Mouse (Mus musculus) hindbrain, embryonic 13.5 days (tissue): ENCODE measurements around the gene Krt79. TPM values are rescaled to one million over a fixed set of nuclear protein-coding genes. Genes with fewer than 3 reads are reported as not detected.

Experiments
- ATAC-seq: fragments of 200-750 bp; cut with Nextera tagmentation; 2 replicates; pipeline ENCODE4 v1.8.0; 2017; ENCODE audit warnings: moderate TSS enrichment; ENCODE audit not compliant: low FRiP score
- H3K27ac ChIP-seq: fragments of 300-500 bp; sonication (generic); 2 replicates; pipeline ENCODE4 v1.5.1; 2015; ENCODE audit warnings: inconsistent platforms, mild to moderate bottlenecking, moderate library complexity
- H3K27me3 ChIP-seq: fragments of 300-500 bp; sonication (generic); 2 replicates; pipeline ENCODE4 v1.6.1; 2015; ENCODE audit warnings: mild to moderate bottlenecking, inconsistent platforms
- H3K36me3 ChIP-seq: fragments of 300-500 bp; sonication (generic); 2 replicates; pipeline ENCODE4 v1.6.1; 2015; ENCODE audit warnings: mild to moderate bottlenecking, inconsistent platforms
- H3K4me1 ChIP-seq: fragments of 300-500 bp; sonication (generic); replicated peaks from 2 replicates; pipeline ENCODE4 v1.6.1; 2015; ENCODE audit warnings: inconsistent platforms
- H3K4me2 ChIP-seq: fragments of 300-500 bp; sonication (generic); 2 replicates; pipeline ENCODE4 v1.6.1; 2015; ENCODE audit warnings: inconsistent platforms, mild to moderate bottlenecking, moderate library complexity
- H3K4me3 ChIP-seq: fragments of 300-500 bp; sonication (generic); 2 replicates; pipeline ENCODE4 v1.5.1; 2015; ENCODE audit warnings: mild to moderate bottlenecking, inconsistent platforms
- H3K9ac ChIP-seq: fragments of 300-500 bp; sonication (generic); 2 replicates; pipeline ENCODE4 v1.6.1; 2015; ENCODE audit warnings: mild to moderate bottlenecking, inconsistent platforms
- H3K9me3 ChIP-seq: fragments of 300-500 bp; sonication (generic); 2 replicates; pipeline ENCODE4 v1.6.1; 2016; ENCODE audit warnings: inconsistent platforms
- whole genome bisulfite sequencing: fragments of 180-500 bp; shearing (Covaris S2); methylation state at CpG from one replicate; pipeline ENCODE4 v1.1.7; 2015; 5-methylcytosine and 5-hydroxymethylcytosine counted together
- polyA plus RNA-seq: library from polyadenylated mRNA; unstranded; fragments of >200 nt; fragmentation: Nextera tagmentation; extraction: Ambion mirVana; gene quantifications from 2 replicates; pipeline ENCODE4 v1.2.1, GENCODE M21; 2015

Krt79 gene
- polyA plus RNA-seq, 1 experiment from 2014 or later, result 0.23 TPM

- H3K4me1 ChIP-seq, result peaks cover 17% of the 10 kb centered on the region
- H3K9ac ChIP-seq, result no peak overlapping the region
- no peak overlapping the region for H3K4me3 ChIP-seq
- H3K36me3 ChIP-seq, result no peaks in the 10 kb centered on the region
- ATAC-seq, result no peak
- 71% methylated on average over 12 of the region's 12 CpGs for WGBS
- H3K27me3 ChIP-seq, result peaks cover 34% of the 10 kb centered on the region
- H3K27ac ChIP-seq, result no peak overlapping the region
- H3K9me3 ChIP-seq, result no peaks in the 10 kb centered on the region
- no peak overlapping the region for H3K4me2 ChIP-seq
These were observed 12.6 kb downstream of the Krt79 start for GRCm38 (mm10) chr15:101927340-101928080.

- no peaks in the 10 kb centered on the region for H3K9me3 ChIP-seq
- H3K27me3 ChIP-seq, result peaks cover 14% of the 10 kb centered on the region
- H3K9ac ChIP-seq, result no peak overlapping the region
- WGBS, result 93% methylated on average over 1 of the region's 1 CpGs
- no peak overlapping the region for H3K4me3 ChIP-seq
- no peaks in the 10 kb centered on the region for H3K36me3 ChIP-seq
- H3K4me2 ChIP-seq, result no peak overlapping the region
- ATAC-seq, result no peak
- no peak overlapping the region for H3K27ac ChIP-seq
- peaks cover 11% of the 10 kb centered on the region for H3K4me1 ChIP-seq
These were observed 15.1 kb downstream of the Krt79 start for GRCm38 (mm10) chr15:101925041-101925440.

- peaks cover 10% of the 10 kb centered on the region for H3K27me3 ChIP-seq
- no peak within 1 kb of the TSS for H3K27ac ChIP-seq
- H3K36me3 ChIP-seq, result no peaks in the 10 kb centered on the region
- no peak within 1 kb of the TSS for H3K4me2 ChIP-seq
- H3K9me3 ChIP-seq, result no peaks in the 10 kb centered on the region
- H3K4me1 ChIP-seq, result peaks cover 7% of the 10 kb centered on the region
- 77% methylated on average over 11 of the region's 11 CpGs for WGBS
- ATAC-seq, result no peak
- no peak within 1 kb of the TSS for H3K9ac ChIP-seq
- H3K4me3 ChIP-seq, result no peak within 1 kb of the TSS
These were observed 15.5 kb downstream of the Krt79 start, which contains the start of gene Krt4 for GRCm38 (mm10) chr15:101924635-101925034. Gene Krt4, minus strand, starts transcription at chr15:101924735.

- H3K27me3 ChIP-seq, result 0 out of 2 replicates have a peak, but pooled peaks cover under 1% of the 10 kb centered on the region
- ATAC-seq, result no peak
- 95% methylated on average over 2 of the region's 2 CpGs for WGBS
These were observed 17.8 kb downstream of the Krt79 start for GRCm38 (mm10) chr15:101922296-101922695.

GRCm38 (mm10) chr15:101916072-101916471, 24.1 kb downstream of the Krt79 start:
- Histone ChIP-seq H3K27me3 (no peaks in the 10 kb centered on the region), H3K27ac (no peak overlapping the region), H3K36me3 (no peaks in the 10 kb centered on the region), H3K9me3 (no peaks in the 10 kb centered on the region), H3K4me3 (no peak overlapping the region), H3K9ac (no peak overlapping the region), H3K4me2 (no peak overlapping the region), H3K4me1 (no peaks in the 10 kb centered on the region)
- ATAC-seq, result no peak
- WGBS, result 77% methylated on average over 2 of the region's 2 CpGs

More at GRCm38 (mm10) chr15:101922296-101922695, 17.8 kb downstream of the Krt79 start:
- no peak overlapping the region for H3K4me2 ChIP-seq
- no peak overlapping the region for H3K27ac ChIP-seq
- no peaks in the 10 kb centered on the region for H3K36me3 ChIP-seq
- H3K9me3 ChIP-seq, result no peaks in the 10 kb centered on the region
- no peak overlapping the region for H3K9ac ChIP-seq
- H3K4me1 ChIP-seq, result no peaks in the 10 kb centered on the region
- no peak overlapping the region for H3K4me3 ChIP-seq

GRCm38 (mm10) chr15:101904849-101905248, 35.3 kb downstream of the Krt79 start:
- Histone ChIP-seq H3K4me2 (no peak overlapping the region), H3K4me3 (no peak overlapping the region), H3K27me3 (no peaks in the 10 kb centered on the region), H3K27ac (no peak overlapping the region), H3K9me3 (no peaks in the 10 kb centered on the region), H3K4me1 (peaks cover 8% of the 10 kb centered on the region), H3K9ac (no peak overlapping the region), H3K36me3 (no peaks in the 10 kb centered on the region)
- WGBS, result 83% methylated on average over 5 of the region's 5 CpGs
- no peak for ATAC-seq

- ATAC-seq, result no peak
- no peaks in the 10 kb centered on the region for H3K9me3 ChIP-seq
- 49% methylated on average over 12 of the region's 12 CpGs for WGBS
These were observed 37.7 kb downstream of the Krt79 start for GRCm38 (mm10) chr15:101902171-101903149.

GRCm38 (mm10) chr15:101895216-101895615, 44.9 kb downstream of the Krt79 start:
- H3K36me3 ChIP-seq, result no peaks in the 10 kb centered on the region
- H3K4me1 ChIP-seq, result no peaks in the 10 kb centered on the region
- H3K27ac ChIP-seq, result no peak overlapping the region
- 0 out of 2 replicates have a peak, but pooled peaks cover 6% of the 10 kb centered on the region for H3K27me3 ChIP-seq
- no peaks in the 10 kb centered on the region for H3K9me3 ChIP-seq
- WGBS, result 95% methylated on average over 4 of the region's 4 CpGs
- H3K4me3 ChIP-seq, result no peak overlapping the region
- no peak for ATAC-seq
- H3K4me2 ChIP-seq, result no peak overlapping the region
- no peak overlapping the region for H3K9ac ChIP-seq

More at GRCm38 (mm10) chr15:101902171-101903149, 37.7 kb downstream of the Krt79 start:
- no peaks in the 10 kb centered on the region for H3K36me3 ChIP-seq
- H3K27me3 ChIP-seq, result no peaks in the 10 kb centered on the region
- no peak overlapping the region for H3K4me3 ChIP-seq
- H3K27ac ChIP-seq, result no peak overlapping the region
- peaks cover 8% of the 10 kb centered on the region for H3K4me1 ChIP-seq
- H3K4me2 ChIP-seq, result no peak overlapping the region
- no peak overlapping the region for H3K9ac ChIP-seq

GRCm38 (mm10) chr15:101892820-101893219, 47.3 kb downstream of the Krt79 start, which contains the start of gene Krt76:
Gene Krt76, minus strand, starts transcription at chr15:101892920.
- Histone ChIP-seq H3K36me3 (no peaks in the 10 kb centered on the region), H3K4me1 (no peaks in the 10 kb centered on the region), H3K9ac (no peak within 1 kb of the TSS), H3K4me2 (no peak within 1 kb of the TSS), H3K4me3 (no peak within 1 kb of the TSS), H3K27ac (no peak within 1 kb of the TSS), H3K27me3 (0 out of 2 replicates have a peak, but pooled peaks cover 6% of the 10 kb centered on the region), H3K9me3 (no peaks in the 10 kb centered on the region)
- ATAC-seq, result no peak
- WGBS, result 74% methylated on average over 4 of the region's 4 CpGs

GRCm38 (mm10) chr15:101879776-101880175, 60.3 kb downstream of the Krt79 start:
- WGBS, result 31% methylated on average over 11 of the region's 11 CpGs
- Histone ChIP-seq H3K27ac (no peak overlapping the region), H3K36me3 (no peaks in the 10 kb centered on the region), H3K4me2 (0 out of 2 replicates have a peak overlapping the region, but pooled peaks have one; percentile 21), H3K27me3 (peaks cover 10% of the 10 kb centered on the region; the same call in 1 of the 2 replicates), H3K4me3 (no peak overlapping the region), H3K9me3 (no peaks in the 10 kb centered on the region), H3K9ac (no peak overlapping the region), H3K4me1 (no peaks in the 10 kb centered on the region)
- ATAC-seq, result no peak
